Mouse (Mus musculus): ENCODE measurements around the gene Rab30.
"Not testable (repeated sequence)": the region's sequence is repeated elsewhere in the genome, so short reads cannot be mapped to it uniquely, and the experiment has no call there.

The Rab30 gene

DNA sequence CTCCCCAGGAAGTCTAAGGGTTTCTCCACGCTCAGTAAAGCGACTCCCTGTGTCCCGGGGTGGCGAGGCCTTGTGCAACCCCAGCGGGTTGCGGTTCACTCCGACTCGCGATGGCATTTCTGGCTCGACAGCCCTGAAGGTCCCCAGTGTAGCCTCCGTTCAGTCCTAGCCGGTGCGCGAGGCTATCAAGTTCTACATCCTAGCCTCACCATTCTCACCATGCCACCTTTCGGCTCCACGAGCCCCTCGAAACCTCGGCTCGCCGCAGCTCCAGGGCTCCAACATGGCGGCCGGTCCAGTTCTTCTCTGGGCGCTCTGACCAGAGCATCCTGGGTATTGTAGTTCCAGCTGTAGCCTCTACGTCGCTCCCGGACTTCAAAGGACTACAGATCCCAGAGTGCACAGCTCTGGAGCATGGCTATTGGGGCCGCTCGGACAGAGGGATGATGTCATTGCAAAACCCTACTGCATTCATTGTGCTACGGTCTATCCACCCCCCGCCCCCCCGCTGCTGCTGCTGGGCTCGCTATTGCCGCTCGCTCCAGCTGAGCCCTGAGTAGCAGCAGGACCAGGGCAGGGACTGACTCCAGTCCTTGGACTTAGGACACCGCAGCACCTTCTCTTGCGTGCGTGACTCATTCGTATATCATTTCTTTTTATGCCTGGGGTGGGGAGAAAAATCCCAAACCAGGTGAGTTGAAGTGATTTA lies at the start of gene Rab30:
Gene Rab30 (plus strand): TSS at position 452 of the 709 bp plus-strand sequence.
- in situ Hi-C loops (cut with MboI, MseI) = loop anchor here (5.0 kb wide), 1 partner anchor 79 kb away; no protein-coding TSS in a partner anchor

DNA sequence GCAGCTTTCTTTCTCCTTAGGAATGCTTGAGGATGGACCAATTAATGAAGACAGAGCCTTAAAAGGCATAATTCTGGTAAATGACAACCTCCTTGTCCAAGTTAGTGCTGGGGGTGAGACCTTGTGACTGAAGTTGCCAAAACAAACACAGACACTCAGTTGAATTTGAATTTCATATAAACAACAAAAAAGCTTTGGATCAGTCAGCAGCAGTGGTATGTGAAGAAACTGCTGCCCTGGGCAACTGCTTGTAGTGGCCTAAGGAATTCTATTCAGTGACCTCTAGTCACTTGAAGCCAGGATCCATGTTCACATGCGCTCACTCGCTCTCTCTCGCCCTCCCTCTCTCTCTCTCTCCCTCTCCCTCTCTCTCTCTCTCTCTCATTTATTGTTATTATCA lies 45.0 kb upstream of the Rab30 start:
- in situ Hi-C loops (cut with MboI, MseI) = no loop called here

- in situ Hi-C loops (cut with MboI, MseI) = no loop called here
Observed at GRCm38 (mm10) chr7:92698770-92699169, 42.6 kb upstream of the Rab30 start.

GRCm38 (mm10) chr7:92703661-92704060 lies 37.7 kb upstream of the Rab30 start:
- in situ Hi-C loops (cut with MboI, MseI) = no loop called here

GRCm38 (mm10) chr7:92705534-92705933 lies 35.9 kb upstream of the Rab30 start:
- in situ Hi-C loops (cut with MboI, MseI) = no loop called here

- in situ Hi-C loops (cut with MboI, MseI) = no loop called here
Observed at GRCm38 (mm10) chr7:92706711-92707110, 34.7 kb upstream of the Rab30 start.

DNA sequence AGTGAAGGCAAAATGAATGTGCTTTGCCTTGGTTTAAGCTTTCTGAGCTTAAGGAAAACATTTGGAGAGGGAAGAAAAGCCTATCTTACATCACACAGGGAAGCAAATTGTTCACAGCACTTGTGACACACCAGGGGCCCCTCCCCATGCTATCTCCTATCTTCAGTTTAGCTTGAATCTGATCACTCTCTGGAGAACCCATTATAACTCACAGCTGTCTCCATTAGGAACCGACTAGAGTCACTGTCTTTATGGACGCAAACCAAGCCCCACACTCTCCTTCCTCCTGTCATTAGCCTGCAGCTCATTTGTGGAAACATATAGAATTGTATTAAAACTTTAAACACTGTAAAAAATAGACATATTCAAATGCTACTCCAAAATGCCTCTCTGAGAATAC lies 31.8 kb upstream of the Rab30 start:
- in situ Hi-C loops (cut with MboI, MseI) = no loop called here

DNA sequence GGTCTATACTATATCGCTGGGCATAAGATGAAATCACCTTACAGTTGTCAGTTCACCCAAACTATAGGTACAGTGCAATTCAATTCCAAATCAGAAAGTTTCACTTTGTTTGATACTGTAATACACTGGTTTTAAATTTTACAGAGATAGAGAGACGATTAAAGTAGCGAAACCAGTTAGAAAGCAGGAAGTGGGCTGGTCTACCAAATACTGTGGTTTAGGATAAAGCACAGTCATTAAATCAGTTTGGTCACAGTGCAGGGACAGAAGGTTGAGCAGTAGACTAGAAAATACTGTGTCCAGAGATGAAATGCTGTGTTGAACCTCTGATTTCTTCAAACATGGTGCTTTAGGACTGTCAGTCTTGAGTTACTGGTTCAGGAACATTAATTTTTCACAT lies 29.8 kb upstream of the Rab30 start:
- in situ Hi-C loops (cut with MboI, MseI) = no loop called here

- in situ Hi-C loops (cut with MboI, MseI) = loop anchor here (5.0 kb wide), 1 partner anchor 98 kb away; no protein-coding TSS in a partner anchor
Observed at GRCm38 (mm10) chr7:92715055-92715454, 26.3 kb upstream of the Rab30 start.

- in situ Hi-C loops (cut with MboI, MseI) = no loop called here
Observed at GRCm38 (mm10) chr7:92720156-92720905, 21.1 kb upstream of the Rab30 start.

GRCm38 (mm10) chr7:92723750-92724149 lies 17.7 kb upstream of the Rab30 start:
- in situ Hi-C loops (cut with MboI, MseI) = no loop called here

DNA sequence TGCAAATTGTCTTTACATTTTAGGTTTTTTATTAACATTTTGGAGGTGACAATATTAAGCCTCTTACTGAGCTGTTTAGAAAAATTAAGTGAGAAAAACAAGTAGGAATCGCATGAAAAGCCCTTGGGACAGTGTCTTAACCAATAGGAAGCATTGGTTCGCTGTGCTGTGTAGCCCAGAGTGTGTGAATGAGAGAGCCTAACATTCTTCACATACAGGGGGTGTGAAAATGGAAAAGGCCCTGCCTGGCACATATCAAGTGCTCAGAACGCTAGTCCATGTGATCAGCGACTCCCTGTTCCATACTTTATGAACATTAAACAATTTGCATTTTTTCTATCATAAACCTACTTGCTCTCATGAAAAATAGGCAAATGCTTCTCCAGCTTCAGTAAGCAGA lies 17.1 kb upstream of the Rab30 start:
- in situ Hi-C loops (cut with MboI, MseI) = no loop called here

- in situ Hi-C loops (cut with MboI, MseI) = not testable (repeated sequence)
Observed at GRCm38 (mm10) chr7:92729583-92729982, 11.8 kb upstream of the Rab30 start.

DNA sequence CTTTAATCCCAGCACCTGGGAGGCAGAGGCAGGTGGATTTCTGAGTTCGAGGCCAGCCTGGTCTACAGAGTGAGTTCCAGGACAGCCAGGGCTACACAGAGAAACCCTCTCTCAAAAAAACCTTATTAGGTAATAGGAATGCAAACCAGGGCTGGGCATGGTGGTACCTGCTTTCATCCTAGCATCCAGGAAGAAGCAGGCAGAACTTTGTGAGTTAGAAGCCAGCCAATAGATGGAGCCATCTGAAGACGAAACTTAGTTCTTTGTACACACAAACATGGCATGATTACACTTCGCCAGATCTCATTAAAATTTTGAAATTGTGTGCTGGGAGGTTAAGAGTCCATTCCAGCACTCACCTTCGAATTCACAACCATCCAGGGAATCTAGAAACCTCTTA lies 10.9 kb upstream of the Rab30 start:
- in situ Hi-C loops (cut with MboI, MseI) = no loop called here

- in situ Hi-C loops (cut with MboI, MseI) = no loop called here
Observed at GRCm38 (mm10) chr7:92730959-92731358, 10.4 kb upstream of the Rab30 start.

DNA sequence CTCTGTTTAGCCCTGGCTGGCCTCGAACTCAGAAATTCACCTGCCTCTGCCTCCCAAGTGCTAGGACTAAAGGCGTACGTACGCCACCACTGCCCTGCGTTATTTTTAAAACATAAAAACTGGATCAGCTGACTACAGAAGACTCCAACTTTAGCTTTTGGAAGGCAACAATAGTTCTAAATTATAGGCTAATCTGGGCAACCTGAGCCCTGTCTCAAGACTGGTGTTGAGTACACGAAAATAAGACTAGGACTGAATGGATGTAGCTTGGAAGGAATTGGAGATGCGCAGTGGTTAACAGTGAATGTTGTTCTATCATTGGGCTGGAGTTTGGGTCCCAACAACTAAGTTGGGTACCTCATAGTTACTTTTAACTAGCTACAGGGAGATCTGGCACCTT lies 9.3 kb upstream of the Rab30 start:
- in situ Hi-C loops (cut with MboI, MseI) = no loop called here

GRCm38 (mm10) chr7:92737560-92737959 lies 3.8 kb upstream of the Rab30 start:
- in situ Hi-C loops (cut with MboI, MseI) = no loop called here

DNA sequence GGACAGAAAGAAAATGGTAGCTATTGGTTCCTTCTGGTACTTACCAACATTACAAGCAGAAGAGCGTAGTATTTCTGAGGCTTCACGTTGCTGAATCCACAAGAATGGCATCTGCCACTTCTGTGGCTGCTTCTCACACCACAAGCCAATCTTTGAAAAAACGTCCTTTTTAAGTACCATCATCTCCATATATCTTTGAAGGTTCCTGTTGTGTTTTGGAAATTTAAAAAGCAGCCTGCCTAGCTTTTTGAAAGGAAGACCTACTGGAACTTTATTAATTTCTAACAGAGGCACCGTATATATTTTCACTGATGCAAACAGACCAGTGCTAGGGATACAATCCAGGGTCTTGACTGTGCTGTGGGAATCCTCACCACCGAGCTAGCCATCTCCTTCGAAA lies 1.4 kb upstream of the Rab30 start:
- in situ Hi-C loops (cut with MboI, MseI) = loop anchor here (5.0 kb wide), 1 partner anchor 78 kb away; no protein-coding TSS in a partner anchor

DNA sequence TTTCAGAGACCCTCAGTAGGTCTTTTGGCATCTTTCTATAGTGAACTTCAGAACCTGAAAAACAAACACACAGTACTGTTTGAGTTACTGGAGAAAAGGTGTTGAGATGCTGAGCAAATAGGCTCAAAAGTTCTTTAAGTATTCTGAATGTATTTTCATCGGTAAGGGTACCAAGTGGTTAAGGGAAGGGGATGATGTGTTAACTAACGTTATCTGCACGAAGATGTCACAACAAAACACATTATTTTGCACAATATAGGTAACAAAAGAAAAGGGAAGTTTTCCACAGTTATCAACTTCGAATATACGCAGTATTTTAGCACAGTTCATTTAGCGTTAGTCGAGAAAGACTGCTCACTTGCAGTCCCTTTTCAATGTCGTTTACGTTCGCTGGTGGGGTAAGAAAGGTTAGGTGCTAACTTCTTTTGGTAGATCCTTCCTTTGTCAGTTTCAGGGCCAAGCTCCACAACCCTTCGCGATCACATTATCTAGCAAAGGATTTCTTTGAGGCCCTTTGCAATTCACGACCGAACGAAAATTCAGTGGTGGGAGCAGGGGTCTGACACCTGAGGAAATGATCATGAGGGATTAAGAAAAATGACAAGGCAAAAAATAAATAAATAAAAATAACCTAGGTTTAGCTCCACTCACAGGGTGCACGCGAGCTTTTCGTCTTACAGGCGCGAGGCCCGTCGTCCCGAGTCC lies 840 bp upstream of the Rab30 start:
- in situ Hi-C loops (cut with MboI, MseI) = loop anchor here (5.0 kb wide), 1 partner anchor 78 kb away; no protein-coding TSS in a partner anchor

DNA sequence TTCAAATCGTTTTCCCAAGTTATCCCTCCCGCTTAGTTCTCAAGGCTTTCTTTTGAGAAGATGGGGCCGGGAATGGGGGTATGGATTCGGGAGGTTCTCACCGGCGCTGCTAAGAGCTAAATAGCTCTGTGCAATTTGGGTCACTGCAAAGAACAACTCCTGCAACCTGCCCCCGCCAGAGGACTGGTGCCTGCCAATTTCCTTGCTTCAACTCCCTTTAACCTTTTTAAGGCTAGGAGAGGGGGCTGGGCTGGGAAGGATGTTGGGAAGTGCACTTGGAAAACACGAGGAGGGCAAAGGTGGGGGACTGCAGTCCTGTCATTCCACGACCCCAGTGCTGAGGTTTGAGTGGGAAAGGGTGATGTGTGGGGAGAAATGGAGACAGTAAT lies 452 bp downstream of the Rab30 start:
- in situ Hi-C loops (cut with MboI, MseI) = loop anchor here (5.0 kb wide), 1 partner anchor 80 kb away; no protein-coding TSS in a partner anchor

DNA sequence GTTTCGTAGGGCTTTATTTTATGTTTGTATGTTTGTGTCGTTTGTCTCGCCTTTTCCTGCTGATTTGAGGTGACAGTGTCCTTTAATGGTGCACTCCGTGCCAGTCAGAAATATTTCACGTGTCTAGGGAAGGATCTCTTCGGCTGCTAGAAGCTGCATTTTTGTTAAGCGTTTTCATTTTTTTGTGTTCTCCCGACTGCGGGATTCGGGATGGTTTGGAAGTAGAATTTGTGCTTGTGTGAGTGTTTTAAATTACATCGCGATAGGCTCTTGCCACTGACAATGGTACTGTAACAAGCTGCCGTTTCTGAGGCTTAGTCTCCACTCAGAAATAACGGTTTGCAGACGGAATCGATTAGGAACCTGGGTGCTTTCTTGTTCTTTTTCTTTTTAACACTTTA lies 938 bp downstream of the Rab30 start:
- in situ Hi-C loops (cut with MboI, MseI) = loop anchor here (5.0 kb wide), 1 partner anchor 80 kb away; no protein-coding TSS in a partner anchor

DNA sequence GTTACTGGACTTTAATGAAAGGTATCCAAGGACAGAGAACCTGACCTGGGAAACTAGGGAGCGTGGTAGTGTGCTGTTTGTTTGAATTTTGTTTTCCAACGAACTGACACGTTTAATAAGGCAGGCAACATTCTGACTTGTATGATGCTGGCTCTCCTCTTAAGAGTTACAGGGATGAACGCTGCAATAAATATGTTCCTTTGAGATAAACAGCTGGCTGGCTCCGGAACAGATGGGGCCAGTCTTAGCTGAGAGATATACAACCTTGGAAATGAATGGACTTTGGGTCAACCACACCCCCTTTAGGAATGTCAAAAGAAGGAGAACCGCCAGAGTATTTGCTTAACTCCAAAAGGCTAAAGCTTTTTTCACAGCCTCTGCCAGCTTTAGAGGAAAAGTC lies 1.4 kb downstream of the Rab30 start:
- in situ Hi-C loops (cut with MboI, MseI) = loop anchor here (5.0 kb wide), 1 partner anchor 80 kb away; no protein-coding TSS in a partner anchor

All from T-helper 1 cell (primary cell).